Mouse (Mus musculus) erythroblast, embryonic 14.5 days (primary cell): Measurements from ENCODE around the gene Ppp1r12b.

Experiments used
- GATA1 ChIP-seq: IDR thresholded peaks from 2 replicates; pipeline ENCODE4 v1.6.1; 2012; ENCODE audit warnings: low read length, inconsistent platforms, mixed read lengths
- TAL1 ChIP-seq: IDR thresholded peaks from 3 replicates; pipeline ENCODE4 v1.6.1; 2012; ENCODE audit warnings: low read length, inconsistent platforms, mixed read lengths

DNA sequence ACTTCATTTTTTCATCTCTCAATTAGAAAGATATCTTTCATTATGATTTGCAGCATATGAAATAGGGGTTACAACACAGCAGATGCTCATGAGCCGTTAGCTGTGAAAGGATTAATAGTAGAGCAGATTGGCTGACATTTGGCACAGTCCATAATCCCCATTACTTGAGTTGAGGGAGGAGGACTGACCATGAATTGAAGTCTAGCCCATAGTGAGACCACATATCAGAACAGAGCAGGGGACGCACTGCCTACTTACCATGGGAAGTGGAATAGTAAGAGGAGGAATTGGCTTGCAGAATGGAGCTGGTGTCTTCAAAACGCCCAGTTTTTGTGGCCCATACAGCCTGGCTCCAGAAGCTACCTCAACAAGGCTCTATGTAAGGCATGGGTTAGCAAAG lies 159.2 kb downstream of the Ppp1r12b start:
- TF ChIP-seq GATA1 = no peak
- TF ChIP-seq TAL1 = no peak
